Mouse (Mus musculus) heart, embryonic 13.5 days (tissue): Measurements from ENCODE around the gene Prcp. TPM values are rescaled to one million over a fixed set of nuclear protein-coding genes. Genes with fewer than 3 reads are reported as not detected.
"Not testable (repeated sequence)": the region's sequence is repeated elsewhere in the genome, so short reads cannot be mapped to it uniquely, and the experiment has no call there.

ENCODE experiments used
- ATAC-seq: fragments of 200-750 bp; cut with Nextera tagmentation; 2 replicates; pipeline ENCODE4 v1.8.0; 2017; ENCODE audit warnings: moderate TSS enrichment; ENCODE audit not compliant: insufficient number of reproducible peaks, low FRiP score, low TSS enrichment; ENCODE audit errors: extremely low read depth
- H3K27ac ChIP-seq: fragments of 300-500 bp; sonication (generic); replicated peaks from 2 replicates; pipeline ENCODE4 v1.5.1; 2015; ENCODE audit warnings: moderate library complexity, mild to moderate bottlenecking, inconsistent platforms
- H3K27me3 ChIP-seq: fragments of 300-500 bp; sonication (generic); replicated peaks from 2 replicates; pipeline ENCODE4 v1.6.1; 2015; ENCODE audit warnings: mild to moderate bottlenecking, inconsistent platforms
- H3K36me3 ChIP-seq: fragments of 300-500 bp; sonication (generic); 2 replicates; pipeline ENCODE4 v1.6.1; 2015; ENCODE audit warnings: mild to moderate bottlenecking, inconsistent platforms
- H3K4me1 ChIP-seq: fragments of 300-500 bp; sonication (generic); 2 replicates; pipeline ENCODE4 v1.6.1; 2015; ENCODE audit warnings: inconsistent platforms
- H3K4me2 ChIP-seq: fragments of 300-500 bp; sonication (generic); 2 replicates; pipeline ENCODE4 v1.6.1; 2015; ENCODE audit warnings: inconsistent platforms, mild to moderate bottlenecking, moderate library complexity
- H3K4me3 ChIP-seq: fragments of 300-500 bp; sonication (generic); 2 replicates; pipeline ENCODE4 v1.5.1; 2015; ENCODE audit warnings: moderate library complexity, mild to moderate bottlenecking, inconsistent platforms
- H3K9ac ChIP-seq: fragments of 300-500 bp; sonication (generic); 2 replicates; pipeline ENCODE4 v1.6.1; 2015; ENCODE audit warnings: inconsistent platforms, mild to moderate bottlenecking, moderate library complexity
- H3K9me3 ChIP-seq: fragments of 300-500 bp; sonication (generic); 2 replicates; pipeline ENCODE4 v1.6.1; 2016; ENCODE audit warnings: inconsistent platforms
- WGBS: fragments of 180-500 bp; shearing (Covaris S2); methylation state at CpG from one replicate; pipeline ENCODE4 v1.1.7; 2015; ENCODE audit warnings: mixed read lengths; 5-methylcytosine and 5-hydroxymethylcytosine counted together
- polyA plus RNA-seq: library from polyadenylated mRNA; unstranded; fragments of >200 nt; fragmentation: Nextera tagmentation; extraction: Ambion mirVana; gene quantifications from 2 replicates; pipeline ENCODE4 v1.2.1, GENCODE M21; 2015

Prcp gene
- polyA plus RNA-seq, 1 experiment from 2014 or later, result 20.6 TPM

- no peaks in the 10 kb centered on the region for H3K27me3 ChIP-seq
- H3K4me2 ChIP-seq, result no peak overlapping the region
- WGBS, result 22% methylated on average over 6 of the region's 6 CpGs
- no peak overlapping the region for H3K4me3 ChIP-seq
- ATAC-seq, result no peak
- no peak overlapping the region for H3K27ac ChIP-seq
- H3K9me3 ChIP-seq, result no peaks in the 10 kb centered on the region
- H3K36me3 ChIP-seq, result no peaks in the 10 kb centered on the region
- no peak overlapping the region for H3K9ac ChIP-seq
- H3K4me1 ChIP-seq, result 0 out of 2 replicates have a peak, but pooled peaks cover 2% of the 10 kb centered on the region
These were observed 63.7 kb downstream of the Prcp start for GRCm38 (mm10) chr7:92937955-92938354.

GRCm38 (mm10) chr7:92939776-92940175, 65.5 kb downstream of the Prcp start:
- H3K27ac ChIP-seq, result no peak overlapping the region
- no peaks in the 10 kb centered on the region for H3K27me3 ChIP-seq
- 67% methylated on average over 5 of the region's 5 CpGs for WGBS
- H3K4me2 ChIP-seq, result no peak overlapping the region
- H3K4me3 ChIP-seq, result no peak overlapping the region
- no peaks in the 10 kb centered on the region for H3K36me3 ChIP-seq
- no peaks in the 10 kb centered on the region for H3K9me3 ChIP-seq
- H3K9ac ChIP-seq, result no peak overlapping the region
- H3K4me1 ChIP-seq, result no peaks in the 10 kb centered on the region
- ATAC-seq, result no peak

- no peak overlapping the region for H3K4me3 ChIP-seq
- 47% methylated on average over 3 of the region's 3 CpGs for WGBS
- H3K27me3 ChIP-seq, result no peaks in the 10 kb centered on the region
- H3K27ac ChIP-seq, result no peak overlapping the region
- H3K4me2 ChIP-seq, result no peak overlapping the region
- no peak overlapping the region for H3K9ac ChIP-seq
- H3K36me3 ChIP-seq, result no peaks in the 10 kb centered on the region
- peaks cover 8% of the 10 kb centered on the region; the same call in 1 of the 2 replicates for H3K4me1 ChIP-seq
- no peak for ATAC-seq
- no peaks in the 10 kb centered on the region for H3K9me3 ChIP-seq
These were observed 76.5 kb downstream of the Prcp start for GRCm38 (mm10) chr7:92950775-92951174.

GRCm38 (mm10) chr7:92952210-92952609, 77.9 kb downstream of the Prcp start:
- H3K4me3 ChIP-seq, result no peak overlapping the region
- H3K27ac ChIP-seq, result 0 out of 2 replicates have a peak overlapping the region, but pooled peaks have one; percentile 39
- WGBS, result 60% methylated on average over 2 of the region's 2 CpGs
- H3K27me3 ChIP-seq, result no peaks in the 10 kb centered on the region
- peaks cover 8% of the 10 kb centered on the region; the same call in 1 of the 2 replicates for H3K4me1 ChIP-seq
- ATAC-seq, result no peak
- H3K4me2 ChIP-seq, result no peak overlapping the region
- H3K9me3 ChIP-seq, result no peaks in the 10 kb centered on the region
- H3K9ac ChIP-seq, result no peak overlapping the region
- no peaks in the 10 kb centered on the region for H3K36me3 ChIP-seq

GRCm38 (mm10) chr7:92959758-92960157, 85.5 kb downstream of the Prcp start:
- H3K36me3 ChIP-seq, result no peaks in the 10 kb centered on the region
- no peak overlapping the region for H3K9ac ChIP-seq
- H3K4me1 ChIP-seq, result no peaks in the 10 kb centered on the region
- ATAC-seq, result no peak
- no peaks in the 10 kb centered on the region for H3K27me3 ChIP-seq
- no peaks in the 10 kb centered on the region for H3K9me3 ChIP-seq
- 46% methylated on average over 3 of the region's 3 CpGs for WGBS
- H3K4me3 ChIP-seq, result no peak overlapping the region
- no peak overlapping the region for H3K4me2 ChIP-seq
- no peak overlapping the region for H3K27ac ChIP-seq

- WGBS, result 50% methylated on average over 1 of the region's 1 CpGs
- Histone ChIP-seq H3K4me2 (no peak overlapping the region), H3K4me3 (no peak overlapping the region), H3K36me3 (no peaks in the 10 kb centered on the region), H3K9me3 (no peaks in the 10 kb centered on the region), H3K27ac (no peak overlapping the region), H3K27me3 (no peaks in the 10 kb centered on the region), H3K4me1 (no peaks in the 10 kb centered on the region), H3K9ac (no peak overlapping the region)
- ATAC-seq, result no peak
These were observed 87.6 kb downstream of the Prcp start for GRCm38 (mm10) chr7:92961876-92962275.

GRCm38 (mm10) chr7:92964754-92965501, 90.7 kb downstream of the Prcp start:
- WGBS, result 65% methylated on average over 3 of the region's 3 CpGs
- no peak overlapping the region for H3K27ac ChIP-seq

GRCm38 (mm10) chr7:92967381-92968127, 93.3 kb downstream of the Prcp start:
- 65% methylated on average over 10 of the region's 10 CpGs for WGBS
- Histone ChIP-seq H3K27ac (no peak overlapping the region), H3K36me3 (no peaks in the 10 kb centered on the region), H3K9ac (no peak overlapping the region), H3K27me3 (no peaks in the 10 kb centered on the region), H3K4me1 (no peaks in the 10 kb centered on the region), H3K9me3 (no peaks in the 10 kb centered on the region), H3K4me3 (no peak overlapping the region), H3K4me2 (no peak overlapping the region)
- no peak for ATAC-seq

More at GRCm38 (mm10) chr7:92964754-92965501, 90.7 kb downstream of the Prcp start:
- Histone ChIP-seq H3K4me1 (no peaks in the 10 kb centered on the region), H3K4me3 (no peak overlapping the region), H3K9me3 (no peaks in the 10 kb centered on the region), H3K27me3 (no peaks in the 10 kb centered on the region), H3K4me2 (no peak overlapping the region), H3K9ac (no peak overlapping the region), H3K36me3 (no peaks in the 10 kb centered on the region)
- no peak for ATAC-seq

- Histone ChIP-seq H3K9ac (no peak overlapping the region), H3K4me2 (no peak overlapping the region), H3K4me1 (no peaks in the 10 kb centered on the region), H3K9me3 (no peaks in the 10 kb centered on the region), H3K36me3 (no peaks in the 10 kb centered on the region), H3K27ac (no peak overlapping the region), H3K27me3 (no peaks in the 10 kb centered on the region), H3K4me3 (no peak overlapping the region)
- ATAC-seq, result no peak
- 83% methylated on average over 3 of the region's 3 CpGs for WGBS
These were observed 103.2 kb downstream of the Prcp start for GRCm38 (mm10) chr7:92977429-92977828.

GRCm38 (mm10) chr7:92978225-92978624, 104.0 kb downstream of the Prcp start:
- no peaks in the 10 kb centered on the region for H3K27me3 ChIP-seq
- no peak for ATAC-seq
- H3K9ac ChIP-seq, result no peak overlapping the region
- 63% methylated on average over 4 of the region's 4 CpGs for WGBS
- no peak overlapping the region for H3K27ac ChIP-seq
- H3K36me3 ChIP-seq, result no peaks in the 10 kb centered on the region
- no peak overlapping the region for H3K4me2 ChIP-seq
- H3K9me3 ChIP-seq, result no peaks in the 10 kb centered on the region
- H3K4me3 ChIP-seq, result no peak overlapping the region
- H3K4me1 ChIP-seq, result no peaks in the 10 kb centered on the region

GRCm38 (mm10) chr7:92978720-92979119, 104.5 kb downstream of the Prcp start:
- not testable (repeated sequence) for H3K4me3 ChIP-seq, H3K27ac ChIP-seq, H3K9ac ChIP-seq, H3K4me2 ChIP-seq, H3K36me3 ChIP-seq, ATAC-seq, H3K27me3 ChIP-seq, H3K4me1 ChIP-seq, H3K9me3 ChIP-seq
- WGBS, result 55% methylated on average over 7 of the region's 7 CpGs
